Mouse (Mus musculus) olfactory bulb, adult 2 months (tissue): ENCODE data around the gene Plxnd1.

Source experiments
- CTCF ChIP-seq: fragments of 200-500 bp; IDR thresholded peaks from 2 replicates; pipeline ENCODE4 v1.5.1; 2012; ENCODE audit warnings: low read depth, mild to moderate bottlenecking, low read length, moderate library complexity; ENCODE audit not compliant: insufficient read depth
- POLR2A ChIP-seq: fragments of 200-500 bp; IDR thresholded peaks from 2 replicates; pipeline ENCODE4 v1.6.1; 2012; ENCODE audit warnings: mild to moderate bottlenecking, low read depth, low read length, moderate library complexity; ENCODE audit not compliant: insufficient read depth

DNA sequence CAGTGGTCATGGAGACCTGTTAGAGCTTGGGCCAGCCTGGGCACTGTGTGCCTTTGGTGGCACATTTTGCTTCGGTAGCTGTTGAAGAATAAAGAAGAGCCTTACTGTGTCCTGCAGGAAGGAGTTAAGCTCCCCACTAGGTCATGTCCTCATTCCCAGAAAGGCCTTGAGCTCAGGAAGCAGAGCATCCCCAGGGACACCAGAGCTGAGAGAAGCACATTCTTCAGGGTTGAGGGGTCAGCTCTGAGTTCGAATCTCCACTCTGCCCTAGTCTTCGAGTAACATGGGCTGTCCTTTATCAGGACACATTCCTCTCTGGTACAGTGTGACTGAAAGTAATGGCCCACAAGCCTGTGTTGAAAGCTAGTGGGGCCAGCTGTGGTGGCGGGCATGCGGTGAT is 74.9 kb downstream of the Plxnd1 start:
- no peak for TF ChIP-seq POLR2A
- no peak for TF ChIP-seq CTCF
